Mouse (Mus musculus): ENCODE results near the gene Zbtb44.

Gene Zbtb44

DNA sequence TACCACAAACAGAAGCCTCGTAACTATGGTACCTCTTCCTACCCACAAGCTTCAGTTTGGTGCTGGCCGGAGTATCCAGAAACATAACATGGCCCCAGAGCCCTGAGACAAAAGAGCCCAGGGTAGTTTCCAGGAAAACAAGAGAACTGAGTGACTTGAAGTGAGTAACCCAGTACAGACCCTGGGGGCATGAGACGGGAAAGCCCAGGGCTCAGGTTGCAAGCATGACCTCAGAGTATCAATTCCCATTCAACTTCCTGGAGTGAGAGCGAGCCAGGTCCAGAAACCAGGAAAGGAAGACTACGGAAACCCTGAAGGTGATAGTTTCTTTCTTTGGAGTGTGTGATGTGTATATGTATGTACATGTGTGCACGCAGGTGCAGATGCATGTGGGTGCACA, 87.0 kb downstream of the Zbtb44 start:
- DNase-seq, result no peak

DNA sequence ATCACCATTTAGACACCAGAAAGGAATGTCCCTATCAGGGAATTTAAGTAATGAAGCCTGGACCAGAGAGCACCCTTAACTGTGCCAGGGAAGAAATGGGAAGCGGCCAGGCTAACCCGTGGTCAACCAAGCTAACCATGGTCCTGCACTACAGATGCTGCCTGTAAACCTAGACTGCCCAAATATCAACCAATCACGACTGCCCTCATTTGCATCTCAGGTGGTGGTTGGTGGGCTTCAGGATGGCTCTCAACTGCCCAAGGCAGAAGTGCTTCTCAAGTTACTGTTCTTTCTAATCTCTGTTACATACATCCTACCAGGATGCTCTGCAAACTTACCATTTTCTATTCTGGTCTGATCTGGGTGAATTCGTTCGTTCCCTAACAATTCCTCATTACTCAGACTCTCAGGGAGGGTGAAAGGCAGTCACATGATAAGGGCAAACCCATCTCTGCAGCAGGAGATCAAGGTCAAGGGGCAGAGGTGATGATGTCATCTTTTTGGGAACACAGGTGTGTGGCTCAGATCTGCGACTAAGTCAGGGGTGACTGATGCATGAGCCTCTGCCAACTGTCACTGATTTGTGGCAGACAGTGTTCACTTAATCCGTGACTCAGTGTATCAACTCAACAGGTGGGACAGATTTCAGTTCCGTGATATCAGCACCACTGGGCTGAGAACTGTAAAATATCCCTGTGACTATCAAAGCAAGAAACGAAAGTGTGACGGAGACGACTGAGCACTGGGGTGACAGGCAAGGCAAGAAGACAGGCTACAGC, 88.3 kb downstream of the Zbtb44 start:
- no peak for DNase-seq

DNA sequence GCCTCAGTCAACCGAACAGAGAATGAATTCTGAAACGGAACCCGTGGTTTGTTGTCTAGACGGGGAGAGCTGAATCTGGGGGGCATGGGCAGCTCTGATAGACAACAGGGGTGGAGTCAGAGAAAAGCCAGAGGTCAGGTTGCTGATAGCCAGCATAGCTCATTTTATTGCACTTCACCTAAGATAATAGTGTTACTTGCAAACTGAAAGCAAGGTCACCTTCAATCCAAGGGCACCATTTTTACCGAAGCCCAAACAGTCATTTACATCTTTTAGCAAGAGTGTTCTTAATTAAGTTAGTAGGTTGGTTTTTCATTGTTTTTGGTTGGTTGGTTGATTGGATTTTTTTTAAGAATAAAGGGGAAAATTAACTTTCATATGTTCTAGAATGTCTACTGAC, 89.0 kb downstream of the Zbtb44 start:
- DNase-seq, result no peak

DNA sequence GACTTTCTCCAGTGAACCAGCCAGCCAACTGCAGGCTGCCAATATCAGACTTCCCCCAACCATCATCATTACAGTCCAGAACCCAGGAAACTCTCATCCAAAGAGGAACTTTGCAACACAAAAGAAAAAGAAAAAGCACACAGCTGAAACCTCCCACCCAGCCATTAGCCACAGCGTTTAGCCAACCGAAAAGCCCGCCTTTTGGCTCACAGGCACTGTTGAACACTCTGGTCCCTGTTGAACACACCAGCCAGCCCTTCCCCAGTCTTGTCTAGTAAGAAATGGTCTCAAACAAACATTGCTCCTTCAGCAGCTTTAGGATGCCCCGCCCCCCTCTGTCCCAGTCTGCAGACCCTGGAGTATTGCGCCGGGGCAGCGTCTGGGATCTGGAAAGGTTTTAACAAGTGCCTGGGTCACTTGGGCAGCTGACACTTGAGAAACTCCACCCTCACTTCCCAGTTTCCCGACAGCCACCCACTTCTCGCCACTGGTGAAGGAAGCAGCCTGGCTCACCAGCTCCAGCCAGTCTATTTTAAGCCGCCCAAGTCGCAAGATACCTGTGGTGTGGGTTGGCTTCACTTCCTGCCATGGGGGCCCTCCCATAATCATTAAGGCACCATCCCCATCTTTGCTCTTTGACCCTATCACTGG, 89.6 kb downstream of the Zbtb44 start:
- DNase-seq, result no peak

DNA sequence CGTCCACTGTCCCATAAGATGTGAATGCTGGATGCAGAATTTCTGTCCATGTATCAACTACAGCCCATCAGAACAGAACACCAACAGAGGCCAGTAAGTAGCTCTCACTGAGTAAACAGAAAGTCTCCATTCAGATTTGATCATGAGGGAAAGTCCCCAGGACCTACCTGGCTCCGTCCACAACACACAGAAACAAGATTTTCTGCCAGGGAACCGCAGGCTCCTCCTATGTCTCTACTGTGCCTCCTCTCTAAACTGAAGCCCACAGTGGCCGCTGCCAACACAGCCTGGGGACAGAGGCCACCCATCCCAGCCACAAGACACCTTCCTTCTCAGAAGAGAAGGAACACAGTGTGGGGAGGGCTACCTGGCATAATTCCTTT, 90.1 kb downstream of the Zbtb44 start:
- no peak for DNase-seq

DNA sequence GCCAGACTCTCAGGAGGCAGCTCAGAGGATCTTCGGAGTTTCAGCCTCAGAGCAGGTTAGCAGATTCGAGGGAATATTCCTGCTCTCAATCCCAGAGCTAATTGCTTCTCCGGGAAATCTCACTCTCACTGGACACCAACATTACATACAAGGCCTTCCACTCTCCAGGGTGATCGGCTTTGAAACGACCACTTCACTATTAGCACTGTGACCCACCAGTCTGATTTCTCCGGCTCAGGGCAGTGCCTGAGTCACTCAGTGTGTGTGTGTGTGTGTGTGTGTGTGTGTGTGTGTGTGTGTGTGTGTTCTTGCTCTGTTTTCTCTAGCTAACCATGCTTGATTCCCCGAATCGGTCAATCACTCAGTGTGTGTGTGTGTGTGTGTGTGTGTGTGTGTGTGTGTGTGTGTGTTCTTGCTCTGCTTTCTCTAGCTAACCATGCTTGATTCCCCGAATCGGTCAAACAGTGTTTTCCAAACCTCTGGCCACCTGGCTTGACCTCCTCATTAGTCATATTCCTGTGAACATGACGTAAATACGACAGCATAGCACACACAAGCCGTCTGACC, 92.1 kb downstream of the Zbtb44 start:
- DNase-seq, result no peak
